Mouse (Mus musculus) myocyte (in vitro differentiated cells): ENCODE measurements around the gene Kif26b. TPM values are rescaled to one million over a fixed set of nuclear protein-coding genes. Genes with fewer than 3 reads are reported as not detected.

Source experiments
- H3K27me3 ChIP-seq: one replicate; pipeline ENCODE4 v1.6.1; 2011; ENCODE audit not compliant: control insufficient read depth, insufficient read depth, insufficient read length
- H3K36me3 ChIP-seq: one replicate; pipeline ENCODE4 v1.6.1; 2011; ENCODE audit not compliant: control insufficient read depth, insufficient read depth
- H3K4me2 ChIP-seq: one replicate; pipeline ENCODE4 v1.6.1; 2011; ENCODE audit warnings: low read depth, control low read depth
- H3K4me3 ChIP-seq: one replicate; pipeline ENCODE4 v1.5.1; 2011; ENCODE audit warnings: mild to moderate bottlenecking, control low read depth, moderate library complexity
- H3K79me2 ChIP-seq: one replicate; pipeline ENCODE4 v1.6.1; 2011; ENCODE audit not compliant: control insufficient read depth, insufficient read depth
- H3ac ChIP-seq: one replicate; pipeline ENCODE4 v1.6.1; 2011; ENCODE audit not compliant: control insufficient read depth, insufficient read length
- CEBPB ChIP-seq: IDR thresholded peaks from 2 replicates; pipeline ENCODE4 v1.6.1; 2011; ENCODE audit warnings: mild to moderate bottlenecking, moderate library complexity; ENCODE audit not compliant: poor library complexity, insufficient read depth, severe bottlenecking
- E2F4 ChIP-seq: IDR thresholded peaks from one replicate; pipeline ENCODE4 v1.6.1; 2011; ENCODE audit warnings: mild to moderate bottlenecking, control low read depth, moderate library complexity; ENCODE audit not compliant: insufficient read depth
- MAX ChIP-seq: IDR thresholded peaks from one replicate; pipeline ENCODE4 v1.6.1; 2011; ENCODE audit warnings: low read depth, mild to moderate bottlenecking, control low read depth
- MYOD1 ChIP-seq, 3 experiments: IDR thresholded peaks; one replicate each; pipeline ENCODE4 v1.6.1; 2011; ENCODE audit warnings: control low read depth in 2 of 3, low read depth in 2 of 3, mild to moderate bottlenecking in 2 of 3, moderate library complexity in 1 of 3; ENCODE audit not compliant: insufficient read length in 2 of 3, control insufficient read depth in 1 of 3
- MYOG ChIP-seq, 3 experiments: IDR thresholded peaks; one replicate each; pipeline ENCODE4 v1.6.1; 2011; ENCODE audit warnings: control low read depth in 2 of 3, low read depth in 2 of 3, mild to moderate bottlenecking in 2 of 3; ENCODE audit not compliant: insufficient read length in 2 of 3, control insufficient read depth in 1 of 3, insufficient read depth in 1 of 3
- POLR2A ChIP-seq: IDR thresholded peaks from one replicate; pipeline ENCODE4 v1.6.1; 2011; ENCODE audit warnings: low read depth, mild to moderate bottlenecking, control low read depth, moderate library complexity; ENCODE audit not compliant: insufficient read length
- POLR2AphosphoS2 ChIP-seq: IDR thresholded peaks from one replicate; pipeline ENCODE4 v1.6.1; 2011; ENCODE audit warnings: low read depth, control low read depth; ENCODE audit not compliant: insufficient read length
- REST ChIP-seq: IDR thresholded peaks from one replicate; pipeline ENCODE4 v1.6.1; 2011; ENCODE audit warnings: mild to moderate bottlenecking, control low read depth, moderate library complexity; ENCODE audit not compliant: insufficient read depth, insufficient read length
- SRF ChIP-seq: IDR thresholded peaks from one replicate; pipeline ENCODE4 v1.6.1; 2011; ENCODE audit warnings: low read depth; ENCODE audit not compliant: control insufficient read depth, insufficient read length
- TCF12 ChIP-seq: IDR thresholded peaks from one replicate; pipeline ENCODE4 v1.6.1; 2011; ENCODE audit warnings: mild to moderate bottlenecking, control low read depth; ENCODE audit not compliant: poor library complexity, insufficient read depth, severe bottlenecking
- TCF3 ChIP-seq: IDR thresholded peaks from one replicate; pipeline ENCODE4 v1.6.1; 2011; ENCODE audit warnings: low read depth, control low read depth; ENCODE audit not compliant: insufficient read length
- USF1 ChIP-seq: IDR thresholded peaks from one replicate; pipeline ENCODE4 v1.6.1; 2011; ENCODE audit warnings: low read depth, mild to moderate bottlenecking, control low read depth, moderate library complexity
- polyA plus RNA-seq: library from polyadenylated mRNA; unstranded; fragments of >200 nt; fragmentation: generic; extraction: Trizol; gene quantifications from one replicate; pipeline ENCODE4 v1.2.1, GENCODE M21; 2012; ENCODE audit warnings: missing spikeins

Kif26b gene
- polyA plus RNA-seq, 1 experiment: 5.9 TPM

GRCm38 (mm10) chr1:178835805-178836204 is 306.9 kb downstream of the Kif26b start:
- TF ChIP-seq SRF (no peak), TCF3 (no peak), TCF12 (no peak), POLR2AphosphoS2 (no peak), POLR2A (no peak), REST (no peak), USF1 (no peak), CEBPB (no peak), MYOD1 (IDR thresholded peaks at IDR 0.05; ENCODE audit: control insufficient read depth in 1 of 3, insufficient read length in 2 of 3, low read depth in 2 of 3) (no peak), MAX (no peak), E2F4 (no peak), MYOG (IDR thresholded peaks at IDR 0.05; ENCODE audit: control insufficient read depth in 1 of 3, insufficient read depth in 1 of 3, insufficient read length in 2 of 3, low read depth in 2 of 3) (no peak)
- no peak overlapping the region for H3ac ChIP-seq
- no peak overlapping the region for H3K4me3 ChIP-seq
- no peak overlapping the region for H3K4me2 ChIP-seq
- no peaks in the 10 kb centered on the region for H3K36me3 ChIP-seq
- H3K79me2 ChIP-seq: no peaks in the 10 kb centered on the region
- no peaks in the 10 kb centered on the region for H3K27me3 ChIP-seq

GRCm38 (mm10) chr1:178836998-178837397 is 308.1 kb downstream of the Kif26b start:
- TF ChIP-seq POLR2AphosphoS2: no peak
- no peak for TF ChIP-seq MYOG (IDR thresholded peaks at IDR 0.05; ENCODE audit: control insufficient read depth in 1 of 3, insufficient read depth in 1 of 3, insufficient read length in 2 of 3, low read depth in 2 of 3)
- TF ChIP-seq E2F4: no peak
- TF ChIP-seq SRF: no peak
- TF ChIP-seq USF1: no peak
- H3K4me2 ChIP-seq: no peak overlapping the region
- no peaks in the 10 kb centered on the region for H3K36me3 ChIP-seq
- no peak overlapping the region for H3ac ChIP-seq
- no peak overlapping the region for H3K4me3 ChIP-seq
- no peaks in the 10 kb centered on the region for H3K79me2 ChIP-seq
- no peaks in the 10 kb centered on the region for H3K27me3 ChIP-seq

GRCm38 (mm10) chr1:178838696-178839320 is 309.9 kb downstream of the Kif26b start:
- Histone ChIP-seq H3ac (no peak overlapping the region), H3K79me2 (no peaks in the 10 kb centered on the region), H3K4me3 (no peak overlapping the region), H3K4me2 (no peak overlapping the region), H3K27me3 (no peaks in the 10 kb centered on the region), H3K36me3 (no peaks in the 10 kb centered on the region)
- TF ChIP-seq REST (no peak), TCF12 (no peak), TCF3 (no peak), MAX (no peak), CEBPB (no peak), E2F4 (no peak), POLR2AphosphoS2 (no peak), SRF (no peak), POLR2A (no peak), MYOG (IDR thresholded peaks at IDR 0.05; ENCODE audit: control insufficient read depth in 1 of 3, insufficient read depth in 1 of 3, insufficient read length in 2 of 3, low read depth in 2 of 3) (no peak), USF1 (no peak), MYOD1 (IDR thresholded peaks at IDR 0.05; ENCODE audit: control insufficient read depth in 1 of 3, insufficient read length in 2 of 3, low read depth in 2 of 3) (no peak)

- Histone ChIP-seq H3K79me2 (no peaks in the 10 kb centered on the region), H3K4me3 (no peak overlapping the region), H3K36me3 (no peaks in the 10 kb centered on the region), H3K4me2 (no peak overlapping the region), H3K27me3 (no peaks in the 10 kb centered on the region), H3ac (no peak overlapping the region)
- TF ChIP-seq REST (no peak), SRF (no peak), MYOD1 (IDR thresholded peaks at IDR 0.05; ENCODE audit: control insufficient read depth in 1 of 3, insufficient read length in 2 of 3, low read depth in 2 of 3) (no peak), E2F4 (no peak), TCF12 (no peak), USF1 (no peak), CEBPB (no peak), POLR2A (no peak), POLR2AphosphoS2 (no peak), MAX (no peak), MYOG (IDR thresholded peaks at IDR 0.05; ENCODE audit: control insufficient read depth in 1 of 3, insufficient read depth in 1 of 3, insufficient read length in 2 of 3, low read depth in 2 of 3) (no peak), TCF3 (no peak)
These were observed 311.4 kb downstream of the Kif26b start for GRCm38 (mm10) chr1:178840311-178840710.

GRCm38 (mm10) chr1:178844839-178845238 is 315.9 kb downstream of the Kif26b start:
- H3ac ChIP-seq: no peak overlapping the region
- no peak overlapping the region for H3K4me2 ChIP-seq
- no peak overlapping the region for H3K4me3 ChIP-seq
- H3K27me3 ChIP-seq: no peaks in the 10 kb centered on the region
- H3K79me2 ChIP-seq: no peaks in the 10 kb centered on the region
- H3K36me3 ChIP-seq: no peaks in the 10 kb centered on the region
- TF ChIP-seq CEBPB: no peak
- no peak for TF ChIP-seq MAX
- TF ChIP-seq MYOG (IDR thresholded peaks at IDR 0.05; ENCODE audit: control insufficient read depth in 1 of 3, insufficient read depth in 1 of 3, insufficient read length in 2 of 3, low read depth in 2 of 3): no peak
- no peak for TF ChIP-seq MYOD1 (IDR thresholded peaks at IDR 0.05; ENCODE audit: control insufficient read depth in 1 of 3, insufficient read length in 2 of 3, low read depth in 2 of 3)
- no peak for TF ChIP-seq USF1
- no peak for TF ChIP-seq REST
- no peak for TF ChIP-seq POLR2A
